Mouse (Mus musculus) E14TG2a.4 (cell line): ENCODE data around the gene Hist2h3c2.

Experiments
- CTCF ChIP-seq: conservative IDR thresholded peaks from 2 replicates; pipeline ENCODE4 v1.5.1; 2014; ENCODE audit warnings: low read length
- NANOG ChIP-seq: IDR thresholded peaks from 2 replicates; pipeline ENCODE4 v1.6.1; 2014; ENCODE audit warnings: borderline replicate concordance, low read length, mixed read lengths
- POU5F1 ChIP-seq: IDR thresholded peaks from 2 replicates; pipeline ENCODE4 v1.6.1; 2014; ENCODE audit warnings: low read length, borderline replicate concordance

DNA sequence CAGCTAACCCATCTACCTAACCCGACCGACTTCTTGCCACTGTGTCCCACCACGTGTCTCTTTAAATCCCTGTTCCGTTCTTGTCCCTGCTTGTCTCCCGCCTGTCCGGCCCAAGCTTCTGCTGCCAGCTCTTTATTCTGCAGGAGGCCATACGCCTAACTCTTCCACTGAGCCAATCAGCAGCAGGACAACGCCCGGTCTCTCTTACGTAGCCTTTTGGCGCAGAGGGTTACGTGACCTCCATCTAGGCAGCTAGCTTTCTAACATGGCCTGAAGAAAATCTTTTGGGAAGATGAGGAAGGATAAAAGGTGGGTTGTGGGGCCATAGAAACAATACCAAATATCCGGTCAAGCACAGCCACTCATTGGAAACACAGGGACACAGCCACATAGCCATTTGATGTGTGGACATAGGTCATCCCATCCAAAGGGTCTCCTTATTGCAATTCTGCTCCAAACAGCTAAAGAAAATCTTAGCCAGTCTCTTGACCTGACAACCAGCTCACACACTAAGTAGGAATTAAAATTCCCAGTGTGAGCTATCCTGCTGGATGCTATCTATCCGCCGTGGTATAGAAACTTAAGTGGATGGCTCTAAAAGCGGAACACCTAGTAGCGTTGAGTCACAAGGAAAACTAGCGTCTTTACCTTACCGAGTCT, 23.4 kb upstream of the Hist2h3c2 start:
- TF ChIP-seq CTCF (no peak), POU5F1 (no peak), NANOG (no peak)
